Mouse (Mus musculus) layer of hippocampus, adult 8-10 months (tissue): ENCODE results near the gene Cers5. TPM values are rescaled to one million over a fixed set of nuclear protein-coding genes. Genes with fewer than 3 reads are reported as not detected.

Source experiments
- DNase-seq, 2 experiments: peaks; one replicate each; pipeline ENCODE4 v3.0.0; 2022; ENCODE audit warnings: low spot score in 2 of 2
- total RNA-seq, 4 experiments: library from RNA; stranded (reverse); gene quantifications; 2 replicates each; pipeline ENCODE4 v1.2.4; 2022

Cers5 gene
- total RNA-seq, 4 experiments from 2014 or later: 24.9 to 34.7 (median 31.4) TPM

- DNase-seq: no peak
Measured at GRCm38 (mm10) chr15:99726549-99726948, 46.1 kb downstream of the Cers5 start.

- peak; percentile 97 to 98 for DNase-seq
Measured at GRCm38 (mm10) chr15:99725341-99726155, 47.1 kb downstream of the Cers5 start, which contains the start of gene Cox14. Gene Cox14, plus strand, starts transcription at chr15:99725618.

GRCm38 (mm10) chr15:99724292-99725021 lies 48.2 kb downstream of the Cers5 start:
- peak; percentile 69 to 75 for DNase-seq

GRCm38 (mm10) chr15:99723515-99724291 lies 49.0 kb downstream of the Cers5 start:
- peak; percentile 64 to 70 for DNase-seq

GRCm38 (mm10) chr15:99723120-99723514 lies 49.6 kb downstream of the Cers5 start:
- no peak for DNase-seq

GRCm38 (mm10) chr15:99721921-99722743 lies 50.6 kb downstream of the Cers5 start:
- no peak for DNase-seq

GRCm38 (mm10) chr15:99719865-99720264 lies 52.8 kb downstream of the Cers5 start:
- no peak for DNase-seq

- DNase-seq: no peak
Measured at GRCm38 (mm10) chr15:99718461-99719021, 54.1 kb downstream of the Cers5 start.

- peak; percentile 73 to 77 for DNase-seq
Measured at GRCm38 (mm10) chr15:99717386-99718334, 55.0 kb downstream of the Cers5 start, which contains the start of gene Gpd1. Gene Gpd1, plus strand, starts transcription at chr15:99717515.

- DNase-seq: peak in 1 of 2 experiments; percentile 51
Measured at GRCm38 (mm10) chr15:99716814-99717213, 55.9 kb downstream of the Cers5 start.

- DNase-seq: peak in 1 of 2 experiments; percentile 41
Measured at GRCm38 (mm10) chr15:99715982-99716746, 56.5 kb downstream of the Cers5 start.

- DNase-seq: peak; percentile 87 to 89
Measured at GRCm38 (mm10) chr15:99715361-99715865, 57.3 kb downstream of the Cers5 start.

GRCm38 (mm10) chr15:99714858-99715257 lies 57.8 kb downstream of the Cers5 start:
- DNase-seq: peak; percentile 82 to 88

GRCm38 (mm10) chr15:99714206-99714605 lies 58.5 kb downstream of the Cers5 start:
- no peak for DNase-seq

GRCm38 (mm10) chr15:99713569-99713968 lies 59.1 kb downstream of the Cers5 start:
- DNase-seq: no peak

GRCm38 (mm10) chr15:99712666-99713559 lies 59.8 kb downstream of the Cers5 start:
- DNase-seq: no peak

GRCm38 (mm10) chr15:99711491-99711890 lies 61.2 kb downstream of the Cers5 start:
- DNase-seq: no peak
